Mouse (Mus musculus) layer of hippocampus, adult 9-10 months (tissue): Measurements from ENCODE around the gene Gosr2.
"Not testable (repeated sequence)": the region's sequence is repeated elsewhere in the genome, so short reads cannot be mapped to it uniquely, and the experiment has no call there.

Source experiments
- DNase-seq: peaks from one replicate; pipeline ENCODE4 v3.0.0; 2022; ENCODE audit warnings: low spot score

The Gosr2 gene

GRCm38 (mm10) chr11:103688980-103689378 is 8.7 kb downstream of the Gosr2 start:
- no peak for DNase-seq

- DNase-seq, result no peak
Observed at GRCm38 (mm10) chr11:103688271-103688979, 9.3 kb downstream of the Gosr2 start.

- DNase-seq, result no peak
Observed at GRCm38 (mm10) chr11:103686706-103687105, 11.0 kb downstream of the Gosr2 start.

- DNase-seq, result no peak
Observed at GRCm38 (mm10) chr11:103685261-103685736, 12.4 kb downstream of the Gosr2 start.

- no peak for DNase-seq
Observed at GRCm38 (mm10) chr11:103683667-103684334, 13.9 kb downstream of the Gosr2 start.

- not testable (repeated sequence) for DNase-seq
Observed at GRCm38 (mm10) chr11:103677042-103677441, 20.7 kb downstream of the Gosr2 start.

- DNase-seq, result peak; percentile 72
Observed at GRCm38 (mm10) chr11:103675556-103675955, 22.1 kb downstream of the Gosr2 start.

- DNase-seq, result no peak
Observed at GRCm38 (mm10) chr11:103666907-103667426, 30.7 kb downstream of the Gosr2 start.

GRCm38 (mm10) chr11:103666181-103666906 is 31.4 kb downstream of the Gosr2 start:
- peak; percentile 57 for DNase-seq

GRCm38 (mm10) chr11:103665695-103666094 is 32.0 kb downstream of the Gosr2 start:
- no peak for DNase-seq

- DNase-seq, result no peak
Observed at GRCm38 (mm10) chr11:103663119-103663518, 34.6 kb downstream of the Gosr2 start.

GRCm38 (mm10) chr11:103662546-103662945 is 35.2 kb downstream of the Gosr2 start:
- no peak for DNase-seq

- DNase-seq, result no peak
Observed at GRCm38 (mm10) chr11:103661863-103662262, 35.8 kb downstream of the Gosr2 start.

- DNase-seq, result no peak
Observed at GRCm38 (mm10) chr11:103658189-103658588, 39.5 kb downstream of the Gosr2 start.

GRCm38 (mm10) chr11:103656520-103656919 is 41.2 kb downstream of the Gosr2 start:
- no peak for DNase-seq

- no peak for DNase-seq
Observed at GRCm38 (mm10) chr11:103653359-103653965, 44.2 kb downstream of the Gosr2 start.

- no peak for DNase-seq
Observed at GRCm38 (mm10) chr11:103651426-103651825, 46.3 kb downstream of the Gosr2 start.

GRCm38 (mm10) chr11:103649983-103650493 is 47.7 kb downstream of the Gosr2 start:
- no peak for DNase-seq

- DNase-seq, result no peak
Observed at GRCm38 (mm10) chr11:103649301-103649982, 48.3 kb downstream of the Gosr2 start, which contains the start of gene Rprml. Gene Rprml, plus strand, starts transcription at chr11:103649570.

- DNase-seq, result no peak
Observed at GRCm38 (mm10) chr11:103648656-103649055, 49.0 kb downstream of the Gosr2 start.
